Mouse (Mus musculus): ENCODE measurements around the gene Grk5.

GRCm38 (mm10) chr19:60916869-60917570, 27.5 kb downstream of the Grk5 start:
- TF ChIP-seq CTCF (IDR thresholded peaks at IDR 0.05; ENCODE audit: low read depth) (no peak), EP300 (IDR thresholded peaks at IDR 0.05; ENCODE audit: low read depth) (no peak)
